Mouse (Mus musculus) neutrophil, adult 59 days (primary cell): ENCODE results near the gene Ryr2. TPM values are rescaled to one million over a fixed set of nuclear protein-coding genes. Genes with fewer than 3 reads are reported as not detected.

Experiments
- total RNA-seq, 2 experiments: library from RNA; stranded (reverse); gene quantifications; 1 replicate in 1 of 2; 2 replicates in 1 of 2; pipeline ENCODE4 v1.2.4; 2023

The Ryr2 gene
- not detected for total RNA-seq

DNA sequence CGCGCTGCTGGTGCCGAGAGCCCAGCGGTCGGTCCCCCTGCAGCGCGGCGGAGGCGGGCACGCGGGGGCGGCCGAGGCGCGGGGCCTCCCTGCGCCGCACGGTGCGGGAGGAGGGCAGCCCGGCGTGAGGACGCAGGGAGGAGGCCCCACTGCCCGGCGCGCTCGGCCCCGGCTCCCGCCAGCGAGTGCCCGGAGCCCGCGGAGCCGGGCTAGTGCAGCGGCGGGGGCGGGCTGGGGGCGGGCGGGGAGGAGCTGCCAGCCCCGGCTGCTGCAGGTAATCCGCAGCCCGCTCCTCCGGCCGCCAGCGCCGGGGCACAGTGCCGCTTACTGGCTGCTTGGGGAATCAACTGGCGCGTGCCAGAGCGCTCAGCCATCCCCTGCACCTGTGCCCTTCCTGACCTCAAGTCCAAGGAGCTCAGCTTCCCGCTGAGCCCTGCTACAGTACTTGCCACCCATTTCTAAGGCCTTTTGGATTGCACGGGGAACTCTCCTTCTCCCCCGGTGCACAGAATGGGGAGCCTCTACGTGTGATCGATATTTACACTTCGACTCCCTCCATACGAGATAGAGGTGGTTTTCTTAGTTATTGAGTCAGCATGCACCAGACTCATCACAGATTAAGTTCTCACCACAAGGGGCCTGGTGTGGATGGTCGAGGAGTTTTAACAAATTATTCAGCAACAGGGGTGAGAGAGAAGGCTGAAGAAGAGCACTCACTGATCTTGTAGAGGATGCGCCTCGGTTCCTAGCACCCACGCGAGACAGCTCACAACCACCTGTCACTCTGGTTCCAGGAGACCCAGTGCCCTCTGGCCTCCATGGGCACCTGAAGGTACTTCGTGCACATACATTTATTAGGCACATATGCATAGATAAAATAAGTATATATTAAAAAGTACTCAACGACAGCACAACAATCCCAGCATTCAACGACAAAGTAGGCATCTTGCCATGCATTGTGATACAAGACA lies at the start of gene Ryr2:
Ryr2 (minus strand) TSS at position 284 of the 971 bp plus-strand sequence.

Other genes starting within 250 kb of the Ryr2 start
- 10 to 100 TPM; 23.6 to 28.8 TPM for gene Mtr, start 151.2 kb upstream of the Ryr2 start, total RNA-seq
- under 1 TPM in 1 of 2 experiments, not detected in 1; 0.33 TPM for gene Actn2, start 233.8 kb upstream of the Ryr2 start, total RNA-seq